24 mouse cellular contexts compared by ENCODE assay signal in the genomic region with DNA sequence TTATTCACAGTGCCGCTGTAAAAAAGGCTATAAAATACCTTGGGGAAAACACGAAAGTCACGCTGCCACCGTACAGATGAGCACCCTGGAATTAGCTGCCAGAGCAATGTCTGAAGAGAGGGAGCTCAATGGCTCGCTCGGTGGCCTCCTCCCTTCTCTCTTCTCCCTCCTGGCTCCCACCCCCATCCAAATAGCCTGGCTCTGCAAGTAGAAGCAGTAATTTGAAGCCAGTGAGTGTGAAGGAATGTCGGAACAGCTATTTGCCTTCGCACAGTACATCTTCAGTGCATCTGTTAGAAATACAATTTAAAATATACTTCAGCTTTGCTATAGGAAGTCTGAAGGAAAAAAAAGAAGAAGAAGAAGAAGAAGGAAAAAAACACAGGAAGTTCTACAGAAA.
DNase-seq lines count a peak whose midpoint lies in the region; ATAC-seq lines count a peak whose summit lies in the region.
"Had no signal": no experiment of that assay in that cellular context is flagged by ENCODE, and none has a peak within 500 bp of the region (broad histone marks: within the 10 kb centered on the region; RNA-seq: fewer than 3 reads in every experiment).

No protein-coding gene starts in this region.

- peaks cover 7% of the 10 kb centered on the region for H3K4me1 ChIP-seq in neural tube, embryonic 15.5 days
- 0 out of 2 replicates have a peak, but pooled peaks cover 6% of the 10 kb centered on the region for H3K4me1 ChIP-seq in embryonic facial prominence, embryonic 13.5 days
- H3K4me1 ChIP-seq: heart, embryonic 12.5 days; liver, embryonic 13.5 days; midbrain, embryonic 15.5 days had no signal

- DNase-seq in gastrocnemius, postnatal 14 days, result peak; percentile 4
- no peak for DNase-seq in gastrocnemius, postnatal 36 days
- no peak for DNase-seq in neural tube, embryonic 10.5 days (ENCODE audit: extremely low spot score, low spot score)
- no peak for DNase-seq in layer of hippocampus, adult 8-10 months (ENCODE audit: low spot score in 2 of 2)
- DNase-seq in cerebellum, adult 9-11 months, result no peak
- DNase-seq: adrenal gland, adult 2 months; cerebellum, adult 2 months; forebrain, postnatal 0 days; heart, adult 18-20 months; heart, postnatal 10 days; kidney, adult 9 months; liver, embryonic 13.5 days; lung, adult 2 months; lung, postnatal 36 days; thymus, postnatal 14 days had no signal

- ATAC-seq in neural tube, embryonic 15.5 days (ENCODE audit: low FRiP score), result no peak
- ATAC-seq in embryonic facial prominence, embryonic 13.5 days (ENCODE audit: insufficient number of reproducible peaks, insufficient read depth, low FRiP score, low TSS enrichment, low read depth), result no peak
- ATAC-seq: forebrain, postnatal 0 days; hindbrain, embryonic 16.5 days; intestine, embryonic 15.5 days; midbrain, embryonic 15.5 days; Patski had no signal

- no peak overlapping the region for H3K27ac ChIP-seq in neural tube, embryonic 15.5 days (replicated peaks)
- no peak overlapping the region for H3K27ac ChIP-seq in embryonic facial prominence, embryonic 13.5 days
- H3K27ac ChIP-seq: hindbrain, embryonic 10.5 days; intestine, embryonic 15.5 days; liver, embryonic 13.5 days; midbrain, embryonic 15.5 days; neural tube, embryonic 13.5 days had no signal

- H3K4me3 ChIP-seq in neural tube, embryonic 15.5 days (replicated peaks), result no peak overlapping the region
- no peak overlapping the region for H3K4me3 ChIP-seq in embryonic facial prominence, embryonic 13.5 days
- H3K4me3 ChIP-seq: heart, embryonic 12.5 days; hindbrain, embryonic 10.5 days; intestine, embryonic 15.5 days; liver, embryonic 13.5 days; midbrain, embryonic 15.5 days; neural tube, embryonic 13.5 days had no signal

- no peak overlapping the region for H3K9ac ChIP-seq in neural tube, embryonic 15.5 days (replicated peaks)
- no peak overlapping the region for H3K9ac ChIP-seq in embryonic facial prominence, embryonic 13.5 days
- H3K9ac ChIP-seq: forebrain, postnatal 0 days; heart, embryonic 12.5 days; liver, embryonic 13.5 days; midbrain, embryonic 15.5 days; neural tube, embryonic 13.5 days had no signal

- H3K9me3 ChIP-seq in neural tube, embryonic 15.5 days (replicated peaks), result no peaks in the 10 kb centered on the region
- no peaks in the 10 kb centered on the region for H3K9me3 ChIP-seq in embryonic facial prominence, embryonic 13.5 days
- H3K9me3 ChIP-seq: heart, embryonic 12.5 days; hindbrain, embryonic 10.5 days; intestine, embryonic 15.5 days; midbrain, embryonic 15.5 days; neural tube, embryonic 13.5 days had no signal

- H3K4me2 ChIP-seq in neural tube, embryonic 15.5 days, result peak overlapping the region; percentile 39
- H3K4me2 ChIP-seq in embryonic facial prominence, embryonic 13.5 days, result peak overlapping the region; percentile 16; the same call in 1 of the 2 replicates
- H3K4me2 ChIP-seq: heart, embryonic 12.5 days; intestine, embryonic 15.5 days; liver, embryonic 13.5 days; midbrain, embryonic 15.5 days; neural tube, embryonic 13.5 days had no signal

- WGBS in neural tube, embryonic 15.5 days, result 28% methylated on average over 8 of the region's 8 CpGs
- 30% methylated on average over 8 of the region's 8 CpGs for WGBS in embryonic facial prominence, embryonic 13.5 days

- intact Hi-C loops in gastrocnemius, postnatal 14 days (cut with DNase I; ENCODE audit: low total_unique reads), result no loop called here
- intact Hi-C loops in gastrocnemius, postnatal 36 days (cut with DNase I), result no loop called here

- no peaks in the 10 kb centered on the region for H3K36me3 ChIP-seq in neural tube, embryonic 15.5 days
- no peaks in the 10 kb centered on the region for H3K36me3 ChIP-seq in embryonic facial prominence, embryonic 13.5 days
- H3K36me3 ChIP-seq: heart, embryonic 12.5 days; hindbrain, embryonic 10.5 days; intestine, embryonic 15.5 days; liver, embryonic 13.5 days; midbrain, embryonic 15.5 days; neural tube, embryonic 13.5 days had no signal

- no peaks in the 10 kb centered on the region for H3K27me3 ChIP-seq in neural tube, embryonic 15.5 days (replicated peaks)
- H3K27me3 ChIP-seq in embryonic facial prominence, embryonic 13.5 days, result no peaks in the 10 kb centered on the region
- H3K27me3 ChIP-seq: heart, embryonic 12.5 days; intestine, embryonic 15.5 days; liver, embryonic 13.5 days; midbrain, embryonic 15.5 days; neural tube, embryonic 13.5 days had no signal
